Mouse (Mus musculus) cerebellum, adult 2 months (tissue): Measurements from ENCODE around the gene Mpv17. TPM values are rescaled to one million over a fixed set of nuclear protein-coding genes. Genes with fewer than 3 reads are reported as not detected.

Experiments used
- DNase-seq, 2 experiments: peaks; one replicate each; pipeline ENCODE4 v3.0.0; 2021
- H3K27ac ChIP-seq: fragments of 200-500 bp; 2 replicates; pipeline ENCODE4 v1.5.1; 2012; ENCODE audit warnings: low read length, control low read depth, inconsistent platforms; ENCODE audit not compliant: insufficient read depth
- H3K27me3 ChIP-seq: fragments of 200-500 bp; 2 replicates; pipeline ENCODE4 v1.6.1; 2012; ENCODE audit warnings: inconsistent platforms, mild to moderate bottlenecking, low read length, moderate library complexity; ENCODE audit not compliant: control insufficient read depth, insufficient read depth
- H3K4me1 ChIP-seq: fragments of 200-500 bp; 2 replicates; pipeline ENCODE4 v1.6.1; 2011; ENCODE audit warnings: low read length; ENCODE audit not compliant: control insufficient read depth, insufficient read depth
- H3K4me3 ChIP-seq: fragments of 200-500 bp; replicated peaks from 2 replicates; pipeline ENCODE3; 2011; ENCODE audit warnings: mild to moderate bottlenecking, low read depth, low read length, control low read depth; ENCODE audit not compliant: insufficient read depth
- CTCF ChIP-seq: fragments of 200-500 bp; IDR thresholded peaks from 2 replicates; pipeline ENCODE4 v1.5.1; 2011; ENCODE audit warnings: low read depth, mild to moderate bottlenecking, control low read depth, low read length, moderate library complexity, borderline replicate concordance; ENCODE audit not compliant: insufficient read depth
- POLR2A ChIP-seq: fragments of 200-500 bp; IDR thresholded peaks from 2 replicates; pipeline ENCODE4 v1.6.1; 2011; ENCODE audit warnings: low read length, control low read depth, borderline replicate concordance; ENCODE audit not compliant: insufficient read depth
- WGBS: fragments of 180-500 bp; shearing (Covaris S2); methylation state at CpG from one replicate; pipeline ENCODE4 v1.1.7; 2018; 5-methylcytosine and 5-hydroxymethylcytosine counted together
- polyA plus RNA-seq: library from polyadenylated mRNA; depleted of rRNA; stranded (reverse); fragments of >200 nt; gene quantifications from 2 replicates; pipeline ENCODE4 v1.2.3, GENCODE M21; 2012; rRNA removed

Mpv17 gene
- polyA plus RNA-seq, 1 experiment, result 91.1 TPM

GRCm38 (mm10) chr5:31093151-31094041, 60.7 kb downstream of the Mpv17 start:
- 2% methylated on average over 44 of the region's 54 CpGs for WGBS
- Histone ChIP-seq H3K4me3 (no peak overlapping the region), H3K4me1 (peaks cover 4% of the 10 kb centered on the region; the same call in 1 of the 2 replicates), H3K27ac (no peak overlapping the region), H3K27me3 (peaks cover 6% of the 10 kb centered on the region; the same call in 1 of the 2 replicates)
- no peak for TF ChIP-seq CTCF
- TF ChIP-seq POLR2A, result no peak
- DNase-seq, result no peak

- Histone ChIP-seq H3K27me3 (peaks cover 6% of the 10 kb centered on the region; the same call in 1 of the 2 replicates), H3K27ac (no peak overlapping the region)
- DNase-seq, result no peak
These were observed 61.6 kb downstream of the Mpv17 start for GRCm38 (mm10) chr5:31092231-31092975.

More at GRCm38 (mm10) chr5:31092231-31092975, 61.6 kb downstream of the Mpv17 start:
- H3K4me1 ChIP-seq, result peaks cover 4% of the 10 kb centered on the region; the same call in 1 of the 2 replicates
- 7% methylated on average over 49 of the region's 53 CpGs for WGBS
- H3K4me3 ChIP-seq, result no peak overlapping the region
- TF ChIP-seq CTCF, result no peak
- no peak for TF ChIP-seq POLR2A

Other genes with a start within 250 kb of the Mpv17 start
- 174 and 187 TPM in 2 replicates for gene Ost4, start 246.5 kb downstream of the Mpv17 start, polyA plus RNA-seq
- 1.7 and 2.6 TPM in 2 replicates for gene Emilin1, start 240.8 kb downstream of the Mpv17 start, polyA plus RNA-seq
- gene Khk, start 232.8 kb downstream of the Mpv17 start, polyA plus RNA-seq, result 34.1 and 34.2 TPM in 2 replicates
- gene Cgref1, start 208.7 kb downstream of the Mpv17 start, polyA plus RNA-seq, result 16.7 and 18.5 TPM in 2 replicates
- 228 and 241 TPM in 2 replicates for gene Preb, start 193.9 kb downstream of the Mpv17 start, polyA plus RNA-seq
- gene Tcf23, start 185.6 kb downstream of the Mpv17 start, polyA plus RNA-seq, result 0.28 and 0.29 TPM in 2 replicates
- gene Atraid, start 105.9 kb downstream of the Mpv17 start, polyA plus RNA-seq, result 170 and 175 TPM in 2 replicates
- gene Slc5a6, start 105.3 kb downstream of the Mpv17 start, polyA plus RNA-seq, result 45.1 and 49.6 TPM in 2 replicates
- gene Cad, start 99.5 kb downstream of the Mpv17 start, polyA plus RNA-seq, result 21.7 and 23.4 TPM in 2 replicates
- gene Dnajc5g, start 48.0 kb downstream of the Mpv17 start, polyA plus RNA-seq, result not detected in 2 replicates
- gene Slc30a3, start 46.0 kb downstream of the Mpv17 start, polyA plus RNA-seq, result 19.7 and 23.5 TPM in 2 replicates
- not detected in 2 replicates for gene Trim54, start 37.5 kb downstream of the Mpv17 start, polyA plus RNA-seq
- 1.2 TPM in 1 of 2 replicates, not detected in the other for gene Ucn, start 15.4 kb downstream of the Mpv17 start, polyA plus RNA-seq
- gene Gm29609, start 25.7 kb upstream of the Mpv17 start, polyA plus RNA-seq, result 3.9 and 4.1 TPM in 2 replicates
- gene Gtf3c2, start 25.9 kb upstream of the Mpv17 start, polyA plus RNA-seq, result 94.6 and 100 TPM in 2 replicates
- gene Snx17, start 39.0 kb upstream of the Mpv17 start, polyA plus RNA-seq, result 124 and 125 TPM in 2 replicates
- gene Eif2b4, start 39.2 kb upstream of the Mpv17 start, polyA plus RNA-seq, result 87.1 and 93.7 TPM in 2 replicates
- gene Zfp513, start 48.1 kb upstream of the Mpv17 start, polyA plus RNA-seq, result 44.5 and 45.4 TPM in 2 replicates
- gene Ppm1g, start 66.4 kb upstream of the Mpv17 start, polyA plus RNA-seq, result 83.9 and 84.1 TPM in 2 replicates
- gene Nrbp1, start 86.6 kb upstream of the Mpv17 start, polyA plus RNA-seq, result 143 and 148 TPM in 2 replicates
- 0.48 TPM in 1 of 2 replicates, not detected in the other for gene Gm9970, start 87.0 kb upstream of the Mpv17 start, polyA plus RNA-seq
- 4.3 and 5.2 TPM in 2 replicates for gene Krtcap3, start 97.4 kb upstream of the Mpv17 start, polyA plus RNA-seq
- 69.3 and 75.3 TPM in 2 replicates for gene Ift172, start 136.9 kb upstream of the Mpv17 start, polyA plus RNA-seq
- 184 and 190 TPM in 2 replicates for gene Fndc4, start 141.8 kb upstream of the Mpv17 start, polyA plus RNA-seq
- gene Gckr, start 143.2 kb upstream of the Mpv17 start, polyA plus RNA-seq, result 1.2 and 1.4 TPM in 2 replicates